Mouse (Mus musculus): ENCODE data around the gene 1700030J22Rik. TPM values are rescaled to one million over a fixed set of nuclear protein-coding genes. Genes with fewer than 3 reads are reported as not detected.

Gene 1700030J22Rik
- 0.55 TPM in 1 of 2 replicates, not detected in the other for total RNA-seq (2017)

DNA sequence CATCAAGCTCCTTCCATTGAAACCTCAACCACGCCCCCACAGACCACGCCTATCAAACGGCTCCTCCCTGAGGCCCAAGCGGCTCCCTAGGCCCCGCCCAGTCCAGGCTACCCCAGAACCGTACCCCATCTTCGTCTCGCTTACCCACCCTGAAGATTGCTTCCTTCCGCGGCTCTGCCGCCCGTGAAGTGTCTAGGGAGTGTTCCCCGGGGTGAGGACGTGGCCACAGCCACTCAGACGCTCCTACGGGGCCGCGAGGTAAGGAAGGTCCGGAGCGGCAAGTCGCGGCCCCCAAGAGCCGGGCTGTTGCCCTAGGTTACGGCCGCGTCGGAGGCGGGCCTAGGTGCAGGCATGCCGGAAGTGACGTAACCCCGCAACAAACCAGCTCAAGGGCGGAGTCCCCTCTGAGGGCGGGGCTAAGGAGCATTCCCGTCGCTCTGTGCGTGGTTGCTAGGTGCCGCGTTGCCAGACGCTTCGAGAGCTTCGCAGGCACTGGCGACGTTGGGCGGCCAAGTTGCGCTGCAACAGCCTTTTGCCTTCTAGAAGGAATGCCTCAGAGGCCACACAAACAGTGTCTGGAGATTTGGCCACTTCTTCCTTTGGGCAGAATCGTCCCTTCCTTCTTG, at the start of gene 1700030J22Rik:
TSS of gene 1700030J22Rik (minus strand) at position 329 of the 626 bp plus-strand sequence.
- peak; percentile 90 to 94 for ATAC-seq (replicated peaks in 1 of 2; ENCODE audit: insufficient read depth in 1 of 2, low FRiP score in 2 of 2, low TSS enrichment in 1 of 2, low read depth in 1 of 2, poor library complexity in 2 of 2, severe bottlenecking in 2 of 2)

DNA sequence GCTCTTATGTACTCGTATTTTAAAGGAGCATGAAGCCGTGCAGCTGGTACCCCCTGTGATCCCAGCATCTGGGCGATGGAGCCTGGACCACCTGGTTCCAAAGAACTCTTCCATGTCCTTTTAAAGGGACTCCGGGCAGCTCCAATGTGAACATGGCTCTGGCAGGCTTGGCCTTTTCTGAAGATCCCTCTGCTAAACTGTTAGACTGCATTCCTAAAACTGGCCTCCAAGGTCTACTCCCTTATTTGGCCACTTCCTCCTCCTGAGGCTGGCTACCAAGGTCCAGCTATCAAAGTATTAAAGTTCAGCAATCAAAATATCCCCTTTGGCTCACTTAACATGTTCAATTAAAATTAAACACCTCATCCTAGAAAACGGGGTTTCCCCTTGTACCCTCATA, 48.8 kb upstream of the 1700030J22Rik start:
- no peak for ATAC-seq (replicated peaks in 1 of 2; ENCODE audit: insufficient read depth in 1 of 2, low FRiP score in 2 of 2, low TSS enrichment in 1 of 2, low read depth in 1 of 2, poor library complexity in 2 of 2, severe bottlenecking in 2 of 2)

DNA sequence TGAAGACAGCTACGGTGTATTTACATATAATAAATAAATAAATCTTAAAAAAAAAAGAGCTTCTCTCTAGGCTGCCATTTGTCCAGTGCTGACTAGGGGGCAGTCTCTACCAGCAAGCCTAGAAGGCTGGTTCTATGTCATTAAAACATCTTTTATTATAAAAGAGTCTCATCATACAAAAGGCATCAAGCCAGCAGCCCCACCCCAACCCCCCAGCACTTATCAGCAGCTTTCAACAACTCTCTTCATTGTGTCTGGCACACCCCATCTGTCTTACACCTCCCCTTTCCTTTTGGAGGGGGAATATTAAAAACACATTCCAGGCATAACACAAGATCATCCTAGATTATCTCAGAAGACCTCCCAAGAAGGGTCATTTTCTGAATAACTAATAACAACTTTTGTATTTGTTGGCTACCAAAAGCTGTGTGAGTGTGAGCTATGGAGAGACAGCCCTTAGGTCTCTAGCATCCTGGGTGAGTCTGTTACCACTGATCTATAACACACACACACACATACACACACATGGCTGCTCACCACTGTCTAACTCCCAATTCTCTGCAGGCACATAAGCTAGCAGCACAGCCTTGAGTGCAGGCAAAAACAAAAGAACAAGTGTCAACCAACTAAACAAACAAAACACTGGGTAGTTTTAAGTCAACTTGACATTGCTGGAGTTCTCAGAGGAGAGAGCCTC, 43.7 kb upstream of the 1700030J22Rik start:
- ATAC-seq (replicated peaks in 1 of 2; ENCODE audit: insufficient read depth in 1 of 2, low FRiP score in 2 of 2, low TSS enrichment in 1 of 2, low read depth in 1 of 2, poor library complexity in 2 of 2, severe bottlenecking in 2 of 2) = no peak

DNA sequence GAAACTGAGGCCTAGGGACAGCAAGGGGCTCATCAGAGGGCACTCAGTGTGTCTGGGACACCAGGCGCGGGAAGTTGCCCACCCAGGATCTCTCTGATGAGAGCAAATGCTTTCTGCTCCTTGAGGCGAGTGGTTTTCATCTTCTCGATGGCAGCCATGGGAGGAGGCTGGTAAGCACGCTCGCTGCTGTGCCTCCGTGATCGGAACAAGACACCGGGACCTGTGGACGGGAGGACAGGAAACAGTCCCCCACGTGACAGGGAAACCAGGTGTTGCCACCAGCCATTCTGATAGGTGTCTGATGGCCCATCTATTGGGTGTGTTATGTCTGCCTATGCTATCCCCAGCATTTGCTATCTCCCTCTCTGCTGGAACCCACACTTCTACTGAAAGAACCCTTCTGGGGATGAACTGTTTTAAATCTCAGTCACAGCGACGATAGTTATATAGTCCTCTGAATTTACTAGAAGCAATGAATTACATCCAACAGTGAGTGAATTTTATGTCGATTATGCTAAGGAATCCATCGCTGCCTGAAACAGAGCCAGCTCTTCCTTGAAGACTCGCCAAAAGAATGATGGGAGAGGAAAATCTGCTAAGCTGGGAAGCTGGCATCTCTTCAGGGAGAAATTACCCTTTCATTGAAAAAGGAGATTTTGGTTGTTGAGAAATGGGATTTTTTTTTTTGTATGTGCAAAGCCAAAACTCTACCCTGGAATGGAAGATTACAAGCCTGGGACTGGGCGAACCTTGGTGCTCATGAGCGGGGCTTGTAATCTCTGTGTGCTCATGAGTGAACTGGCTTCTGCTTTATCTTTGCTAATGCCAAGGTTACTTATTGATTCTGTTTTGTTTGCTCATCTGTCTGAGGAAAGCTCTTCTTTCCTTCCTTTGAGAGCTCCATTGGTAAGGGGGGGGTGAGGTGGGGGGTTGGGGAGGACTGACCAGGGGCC, 40.8 kb upstream of the 1700030J22Rik start:
- no peak for ATAC-seq (replicated peaks in 1 of 2; ENCODE audit: insufficient read depth in 1 of 2, low FRiP score in 2 of 2, low TSS enrichment in 1 of 2, low read depth in 1 of 2, poor library complexity in 2 of 2, severe bottlenecking in 2 of 2)

DNA sequence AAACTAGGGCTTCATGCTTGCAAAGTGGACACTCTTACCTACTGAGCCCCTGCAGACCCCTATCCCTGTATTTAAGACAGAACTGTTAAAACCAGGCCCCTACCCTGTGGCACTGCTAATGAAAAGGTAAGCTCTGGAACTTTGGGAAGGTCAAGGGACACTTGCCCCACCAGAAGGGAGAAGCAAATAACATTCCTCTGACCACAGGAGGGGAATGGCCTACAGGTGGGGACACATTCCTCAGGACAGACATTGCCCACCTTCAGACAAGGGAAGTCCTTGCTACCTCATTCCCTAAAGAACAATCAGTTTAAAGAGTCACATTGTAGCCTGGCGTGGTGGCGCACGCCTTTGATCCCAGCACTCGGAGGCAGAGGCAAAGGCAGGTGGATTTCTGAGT, 39.1 kb upstream of the 1700030J22Rik start:
- ATAC-seq (replicated peaks in 1 of 2; ENCODE audit: insufficient read depth in 1 of 2, low FRiP score in 2 of 2, low TSS enrichment in 1 of 2, low read depth in 1 of 2, poor library complexity in 2 of 2, severe bottlenecking in 2 of 2) = no peak

DNA sequence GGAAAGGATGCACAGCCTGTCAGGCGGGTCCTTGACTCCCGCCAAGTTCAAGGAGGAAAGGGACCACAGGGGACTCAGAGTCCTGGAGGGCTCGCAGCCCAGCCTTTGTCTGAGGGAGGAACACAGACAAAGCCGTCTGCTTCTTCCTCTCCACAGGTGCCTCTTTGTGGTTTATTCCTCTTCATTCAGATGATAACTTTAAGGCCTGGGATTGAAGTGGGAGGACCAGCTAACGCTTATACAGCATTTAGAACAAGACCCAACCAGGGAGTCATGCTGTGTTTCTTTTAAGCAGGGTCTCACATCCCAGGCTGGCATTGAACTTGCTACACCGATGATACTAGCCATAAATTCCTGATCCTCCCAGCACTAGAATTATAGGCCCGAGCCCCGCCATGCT, 38.2 kb upstream of the 1700030J22Rik start:
- no peak for ATAC-seq (replicated peaks in 1 of 2; ENCODE audit: insufficient read depth in 1 of 2, low FRiP score in 2 of 2, low TSS enrichment in 1 of 2, low read depth in 1 of 2, poor library complexity in 2 of 2, severe bottlenecking in 2 of 2)

DNA sequence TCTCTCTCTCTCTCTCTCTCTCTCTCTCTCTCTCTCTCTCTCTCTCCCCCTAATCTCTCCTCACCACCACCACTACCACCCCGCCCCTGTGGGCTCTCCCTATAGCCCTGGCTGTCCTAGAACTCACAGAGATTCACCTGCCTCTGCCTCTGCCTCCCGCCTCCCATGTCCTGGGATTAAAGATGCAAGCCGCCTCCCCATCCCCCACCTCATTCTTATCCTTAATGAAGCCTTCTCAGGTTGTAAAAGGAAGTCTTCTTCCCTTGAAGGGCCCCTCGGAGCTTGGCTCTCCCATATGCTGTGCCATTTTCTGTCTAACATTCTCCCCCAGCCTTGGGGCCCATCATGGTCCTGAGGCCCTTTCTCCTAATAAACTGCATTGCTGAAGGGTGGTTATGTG, 36.9 kb upstream of the 1700030J22Rik start:
- ATAC-seq (replicated peaks in 1 of 2; ENCODE audit: insufficient read depth in 1 of 2, low FRiP score in 2 of 2, low TSS enrichment in 1 of 2, low read depth in 1 of 2, poor library complexity in 2 of 2, severe bottlenecking in 2 of 2) = no peak

DNA sequence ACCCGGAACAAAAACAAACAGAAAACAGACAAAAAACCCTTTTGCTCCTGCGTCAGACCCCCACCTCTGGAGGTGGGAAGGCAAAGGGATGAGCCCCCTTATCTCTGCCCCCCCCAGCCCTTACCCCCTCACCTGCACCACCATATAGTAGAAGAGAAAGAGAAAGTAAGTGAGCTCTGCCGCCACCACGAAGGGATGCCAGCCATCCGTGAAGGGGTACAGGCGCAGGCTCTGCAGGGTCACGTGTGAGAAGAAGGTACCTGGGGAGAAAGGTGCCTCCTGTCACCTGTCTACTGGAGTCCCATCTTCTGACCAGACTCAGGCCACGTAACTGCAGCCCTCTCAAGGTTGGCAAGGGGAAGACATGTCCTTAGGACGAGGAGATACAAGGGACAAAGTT, 32.6 kb upstream of the 1700030J22Rik start:
- ATAC-seq (replicated peaks in 1 of 2; ENCODE audit: insufficient read depth in 1 of 2, low FRiP score in 2 of 2, low TSS enrichment in 1 of 2, low read depth in 1 of 2, poor library complexity in 2 of 2, severe bottlenecking in 2 of 2) = no peak

DNA sequence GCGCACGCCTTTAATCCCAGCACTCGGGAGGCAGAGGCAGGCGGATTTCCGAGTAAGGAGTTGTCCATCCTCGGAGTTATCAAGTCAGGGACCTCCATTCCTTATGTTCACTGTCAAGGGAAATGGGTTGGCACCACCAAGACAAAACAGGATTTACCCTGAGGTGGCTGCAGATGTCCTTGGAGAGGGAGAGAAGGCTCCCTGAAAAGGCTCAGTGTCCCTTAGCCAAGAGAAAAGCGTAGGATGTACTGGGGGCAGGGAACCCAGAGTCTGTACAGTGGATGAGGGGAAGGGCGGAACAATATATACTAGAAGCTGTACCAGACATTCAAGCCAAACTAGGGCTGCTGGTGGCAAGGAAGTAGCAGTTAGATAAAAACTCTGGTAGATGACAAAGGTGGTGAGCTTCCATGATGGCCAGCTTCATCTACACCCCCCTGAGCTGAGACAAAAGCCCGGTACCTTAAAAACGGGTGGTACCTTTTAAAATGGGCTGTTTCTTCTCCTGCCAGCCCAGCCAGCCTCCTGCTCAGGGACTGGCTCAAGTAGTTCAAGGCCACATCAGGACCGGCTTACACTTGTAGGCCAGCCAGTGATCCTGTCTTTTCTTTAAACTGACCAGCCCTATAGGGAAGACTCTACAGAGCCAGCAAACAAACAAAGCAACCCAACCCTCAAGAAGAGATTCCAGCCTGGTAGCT, 15.4 kb upstream of the 1700030J22Rik start:
- no peak for ATAC-seq (replicated peaks in 1 of 2; ENCODE audit: insufficient read depth in 1 of 2, low FRiP score in 2 of 2, low TSS enrichment in 1 of 2, low read depth in 1 of 2, poor library complexity in 2 of 2, severe bottlenecking in 2 of 2)

DNA sequence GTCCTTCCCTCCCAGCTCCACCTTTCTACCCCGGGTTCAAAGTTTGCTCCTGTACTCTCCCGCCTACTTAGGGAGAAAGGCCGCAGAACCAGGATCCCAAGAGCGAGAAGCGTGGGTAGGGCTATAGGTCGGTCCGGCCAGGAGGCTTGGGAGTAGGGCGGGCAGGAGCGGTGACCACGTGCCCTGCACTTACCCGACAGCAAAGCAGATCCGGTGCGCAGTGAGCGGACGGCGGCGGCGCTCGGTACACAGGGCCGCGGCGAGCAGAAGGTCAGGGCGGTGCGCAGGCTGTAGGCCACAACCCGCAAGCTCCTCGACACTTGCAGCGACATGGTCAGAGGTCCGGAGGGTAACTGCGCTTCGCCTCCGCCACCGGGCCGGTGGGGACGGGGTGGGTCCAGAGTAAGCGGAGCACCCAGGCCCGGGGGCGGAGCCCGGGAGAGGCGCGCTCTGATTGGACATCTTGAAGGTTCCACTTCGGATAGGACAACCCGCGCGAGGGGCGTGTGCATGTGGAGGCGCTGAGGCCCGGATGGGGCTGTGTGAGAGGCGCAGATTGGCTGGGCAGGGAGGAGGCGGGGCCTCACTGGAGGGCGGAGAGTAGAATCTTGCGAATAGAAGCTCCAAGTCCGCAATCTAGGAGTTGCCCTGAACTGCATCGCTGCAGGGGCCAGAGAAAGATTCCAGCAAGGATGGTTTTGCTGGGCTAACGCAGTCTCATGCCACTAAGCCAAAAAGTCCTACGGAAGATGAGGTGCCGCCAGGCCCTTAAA, 14.5 kb upstream of the 1700030J22Rik start, which contains the start of gene Gcsh:
TSS of gene Gcsh (minus strand) at position 443 of the 773 bp plus-strand sequence.
- peak; percentile 98 to 100 for ATAC-seq (replicated peaks in 1 of 2; ENCODE audit: insufficient read depth in 1 of 2, low FRiP score in 2 of 2, low TSS enrichment in 1 of 2, low read depth in 1 of 2, poor library complexity in 2 of 2, severe bottlenecking in 2 of 2)

DNA sequence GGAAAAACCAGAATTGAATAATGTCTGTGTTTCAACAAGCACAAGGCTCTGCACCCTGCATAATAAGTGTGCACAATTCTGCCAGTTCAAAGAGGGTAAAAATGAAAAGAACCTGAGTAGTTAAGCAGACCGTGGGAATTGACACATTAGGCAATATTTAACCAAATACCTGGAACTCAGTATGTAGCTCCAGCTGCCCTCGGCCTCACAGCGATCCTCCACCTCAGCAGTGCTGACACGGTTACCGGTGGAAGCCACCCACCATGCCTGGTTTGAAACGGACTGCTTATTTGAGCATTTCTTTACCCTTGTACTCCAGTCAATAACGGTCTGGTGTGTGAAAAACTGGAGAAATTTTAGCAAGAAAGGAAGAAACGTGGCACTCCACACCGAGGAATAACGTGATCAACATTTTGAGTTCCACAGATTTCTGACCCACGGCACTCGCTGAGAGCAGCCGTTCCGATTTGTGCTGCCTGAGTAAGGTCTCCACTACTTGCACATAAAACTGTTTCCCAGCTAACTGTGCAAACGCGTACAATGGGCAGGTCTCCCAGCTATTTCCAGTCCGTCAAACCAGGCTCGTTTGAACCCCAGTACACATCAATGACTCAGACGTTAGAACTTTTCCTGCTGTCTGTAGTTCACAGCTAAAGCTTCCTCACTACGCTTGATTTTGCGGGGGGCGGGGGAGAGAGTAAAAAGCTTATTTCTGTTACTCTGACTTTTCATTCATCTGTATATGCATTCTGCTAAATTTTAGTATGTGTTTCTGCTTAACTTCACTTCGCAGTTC, 13.6 kb upstream of the 1700030J22Rik start:
- ATAC-seq (replicated peaks in 1 of 2; ENCODE audit: insufficient read depth in 1 of 2, low FRiP score in 2 of 2, low TSS enrichment in 1 of 2, low read depth in 1 of 2, poor library complexity in 2 of 2, severe bottlenecking in 2 of 2) = 0 out of 4 replicates have a peak, but pooled peaks of 1 of the 2 experiments have one; percentile 7

DNA sequence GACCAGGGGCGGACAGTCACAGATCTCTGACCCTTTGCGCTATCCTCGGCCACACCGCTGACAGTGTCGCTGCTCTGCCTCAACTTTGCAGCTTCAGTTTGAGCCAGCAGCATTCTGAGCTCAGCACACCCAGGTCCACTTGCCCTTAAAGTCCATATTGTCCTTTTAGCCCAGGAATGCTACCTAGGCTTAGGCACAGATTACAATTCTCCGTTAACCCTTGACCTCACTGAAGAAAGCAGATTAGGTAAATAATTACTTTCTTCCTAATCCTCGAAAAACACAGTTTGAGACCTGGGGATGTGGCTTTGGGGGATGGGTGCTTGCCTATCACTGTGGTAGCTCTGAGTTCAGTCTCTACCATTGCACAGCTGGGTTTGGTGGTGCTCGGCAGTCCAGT, 12.5 kb upstream of the 1700030J22Rik start:
- no peak for ATAC-seq (replicated peaks in 1 of 2; ENCODE audit: insufficient read depth in 1 of 2, low FRiP score in 2 of 2, low TSS enrichment in 1 of 2, low read depth in 1 of 2, poor library complexity in 2 of 2, severe bottlenecking in 2 of 2)

DNA sequence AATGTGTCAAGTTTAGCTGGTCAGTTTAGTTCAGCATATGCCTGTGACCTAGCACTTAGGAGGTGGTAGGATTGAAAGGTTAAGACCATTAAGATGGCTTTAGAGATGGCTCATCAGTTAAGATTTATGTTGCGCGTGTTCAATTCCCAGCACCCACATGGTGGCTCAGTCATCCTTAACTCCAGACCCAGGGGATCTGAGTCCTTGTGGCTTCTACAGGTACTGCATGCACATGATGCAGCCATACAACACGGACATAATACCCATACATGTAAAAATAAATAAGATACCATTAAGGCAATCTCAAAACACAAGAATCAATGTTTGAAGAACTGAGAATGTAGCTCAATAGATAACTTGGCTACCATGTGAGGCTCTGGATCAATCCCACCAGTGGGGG, 11.1 kb upstream of the 1700030J22Rik start:
- ATAC-seq (replicated peaks in 1 of 2; ENCODE audit: insufficient read depth in 1 of 2, low FRiP score in 2 of 2, low TSS enrichment in 1 of 2, low read depth in 1 of 2, poor library complexity in 2 of 2, severe bottlenecking in 2 of 2) = no peak

DNA sequence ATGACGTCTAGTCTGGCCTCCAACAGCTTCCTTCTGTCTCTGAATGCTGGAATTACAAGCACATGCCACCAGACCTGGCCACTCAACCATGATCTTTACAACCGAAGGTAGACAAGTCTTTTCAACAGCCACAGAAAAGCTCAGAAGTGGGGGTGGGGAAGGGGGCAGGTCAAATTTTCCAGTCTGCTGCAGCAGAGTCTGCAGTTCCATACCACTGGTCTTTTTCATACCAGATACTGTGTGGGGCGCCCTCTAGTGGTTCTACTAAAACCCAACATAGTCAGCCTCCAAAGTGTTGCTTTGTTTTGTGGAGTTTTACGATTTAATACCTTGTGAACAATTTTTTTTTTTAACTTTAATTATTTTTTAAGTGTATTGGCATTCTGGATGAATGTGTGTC, 1.4 kb upstream of the 1700030J22Rik start:
- peak; percentile 36 to 48; a peak in 3 of 4 replicates for ATAC-seq (replicated peaks in 1 of 2; ENCODE audit: insufficient read depth in 1 of 2, low FRiP score in 2 of 2, low TSS enrichment in 1 of 2, low read depth in 1 of 2, poor library complexity in 2 of 2, severe bottlenecking in 2 of 2)

DNA sequence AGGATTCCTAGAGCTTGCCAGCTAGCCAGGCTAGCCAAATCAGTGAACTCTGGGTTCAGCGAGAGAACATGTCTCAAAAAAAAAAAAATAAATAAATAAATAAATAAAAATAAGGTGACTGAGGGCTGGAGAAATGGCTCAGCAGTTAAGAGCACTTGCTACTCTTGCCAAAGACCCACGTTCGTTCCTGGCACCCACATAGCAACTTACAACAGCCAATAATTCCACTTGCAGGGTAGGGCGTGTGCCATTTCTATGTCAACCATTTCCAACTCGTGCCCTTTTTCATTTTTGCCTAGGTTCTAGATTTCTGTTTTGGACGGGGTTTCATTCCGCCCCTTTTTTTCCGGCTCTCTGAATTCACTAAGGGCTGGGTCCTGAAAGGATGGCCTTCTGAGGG, 707 bp downstream of the 1700030J22Rik start:
- no peak; a peak in 1 of 4 replicates for ATAC-seq (replicated peaks in 1 of 2; ENCODE audit: insufficient read depth in 1 of 2, low FRiP score in 2 of 2, low TSS enrichment in 1 of 2, low read depth in 1 of 2, poor library complexity in 2 of 2, severe bottlenecking in 2 of 2)

DNA sequence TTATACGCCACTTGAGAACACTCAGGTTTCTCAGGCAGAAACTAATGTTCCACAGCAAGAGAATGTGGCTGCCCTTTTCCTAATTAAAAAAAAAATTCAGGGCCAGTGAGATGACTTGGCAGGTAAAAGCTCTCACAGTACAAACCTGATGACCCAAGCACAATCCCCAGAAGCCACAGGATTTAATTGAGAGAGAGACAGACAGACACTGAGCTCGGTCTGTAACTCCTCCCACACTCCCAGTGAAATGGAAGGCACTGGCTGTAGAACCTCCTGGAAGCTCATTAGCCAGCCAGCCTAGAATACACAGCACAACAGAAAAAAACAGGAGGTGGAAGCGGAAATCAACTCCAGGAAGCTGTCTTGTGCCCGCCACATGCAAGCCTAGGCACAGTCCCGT, 3.2 kb downstream of the 1700030J22Rik start:
- ATAC-seq (replicated peaks in 1 of 2; ENCODE audit: insufficient read depth in 1 of 2, low FRiP score in 2 of 2, low TSS enrichment in 1 of 2, low read depth in 1 of 2, poor library complexity in 2 of 2, severe bottlenecking in 2 of 2) = no peak

Data from hematopoietic stem cell, adult 5-6 weeks (primary cell).